In the genomic region with DNA sequence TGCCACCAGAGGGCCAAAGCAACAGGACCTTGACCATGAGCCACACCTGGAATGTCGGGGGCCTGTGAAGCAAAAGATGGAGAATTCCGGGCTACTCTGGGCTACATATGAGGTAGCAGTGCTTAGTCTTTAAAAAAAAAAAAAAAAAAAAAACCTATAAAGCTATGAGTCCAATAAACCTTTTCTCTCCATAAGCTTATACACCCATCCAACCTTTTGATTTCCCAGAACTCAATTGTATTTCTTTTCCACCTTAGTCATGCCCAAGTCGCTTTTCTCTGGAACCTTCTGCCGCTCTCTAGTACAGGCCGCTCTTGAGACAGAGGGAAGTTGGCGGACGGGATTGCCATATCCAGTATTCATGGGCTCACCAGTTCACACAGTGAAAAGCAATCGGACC, we compare ENCODE assay signal across 9 mouse cellular contexts. TPM values are rescaled to one million over a fixed set of nuclear protein-coding genes. Genes with fewer than 3 reads are reported as not detected.
DNase-seq lines count a peak whose midpoint lies in the region; ATAC-seq and TF ChIP-seq lines count a peak whose summit lies in the region.
"Had no signal": no experiment of that assay in that cellular context is flagged by ENCODE, and none has a peak within 500 bp of the region (broad histone marks: within the 10 kb centered on the region; RNA-seq: fewer than 3 reads in every experiment).

No protein-coding gene starts in this region.

- TF ChIP-seq POLR2A in heart, adult 2 months (IDR thresholded peaks at IDR 0.05; ENCODE audit: insufficient read depth, low read depth, low read length) = no peak
- no peak for TF ChIP-seq POLR2A in testis, adult 2 months (IDR thresholded peaks at IDR 0.05; ENCODE audit: control insufficient read depth, low read depth, low read length)

- no peaks in the 10 kb centered on the region for H3K79me2 ChIP-seq in heart, adult 2 months (replicated peaks; ENCODE audit: control insufficient read depth, insufficient read depth, low read length)

- intact Hi-C loops in heart, adult 2 months (cut with DNase I) = no loop called here
- intact Hi-C loops in heart, postnatal 14 days (cut with DNase I) = no loop called here

- TF ChIP-seq EP300 in heart, adult 2 months (IDR thresholded peaks at IDR 0.05; ENCODE audit: insufficient read depth, low read depth, low read length) = no peak

- TF ChIP-seq CTCF in heart, adult 2 months (IDR thresholded peaks at IDR 0.05) = no peak
- TF ChIP-seq CTCF in testis, adult 2 months (IDR thresholded peaks at IDR 0.05; ENCODE audit: control insufficient read depth, insufficient read depth, insufficient replicate concordance, low read depth, low read length) = no peak

- WGBS in heart, adult 2 months = 76% methylated on average over 8 of the region's 8 CpGs
- 59% methylated on average over 8 of the region's 8 CpGs for WGBS in liver, embryonic 13.5 days (ENCODE audit: insufficient replicate concordance)

- H3K4me3 ChIP-seq in heart, adult 2 months = 0 out of 2 replicates have a peak overlapping the region, but pooled peaks have one; percentile 48
- H3K4me3 ChIP-seq in testis, adult 2 months (ENCODE audit: control insufficient read depth, low read depth, low read length) = peak overlapping the region; percentile 86
- peak overlapping the region; percentile 42; the same call in 1 of the 2 replicates for H3K4me3 ChIP-seq in liver, embryonic 13.5 days (replicated peaks)

- H3K27me3 ChIP-seq in heart, adult 2 months (ENCODE audit: control insufficient read depth, insufficient read depth, low read length) = no peaks in the 10 kb centered on the region
- H3K27me3 ChIP-seq in testis, adult 2 months (ENCODE audit: control insufficient read depth, insufficient read depth, low read length) = no peaks in the 10 kb centered on the region
- H3K27me3 ChIP-seq in liver, embryonic 13.5 days = peaks cover 50% of the 10 kb centered on the region

- H3K36me3 ChIP-seq in heart, adult 2 months (ENCODE audit: control insufficient read depth, insufficient read depth, low read length) = no peaks in the 10 kb centered on the region
- H3K36me3 ChIP-seq in testis, adult 2 months (ENCODE audit: control insufficient read depth, insufficient read depth, low read length) = no peaks in the 10 kb centered on the region; the same call in 1 of the 2 replicates
- H3K36me3 ChIP-seq in liver, embryonic 13.5 days = no peaks in the 10 kb centered on the region

- peak overlapping the region; percentile 59; the same call in 1 of the 2 replicates for H3K4me2 ChIP-seq in liver, embryonic 13.5 days

- H3K9me3 ChIP-seq in liver, embryonic 13.5 days (replicated peaks) = no peaks in the 10 kb centered on the region

- no peak for ATAC-seq in liver, embryonic 13.5 days (ENCODE audit: low read depth)

- no peak overlapping the region for H3K27ac ChIP-seq in heart, adult 2 months
- H3K27ac ChIP-seq in testis, adult 2 months (ENCODE audit: control insufficient read depth, insufficient read depth, low read depth, low read length) = peak overlapping the region; percentile 75
- no peak overlapping the region for H3K27ac ChIP-seq in liver, embryonic 13.5 days

- peaks cover 1% of the 10 kb centered on the region for H3K4me1 ChIP-seq in heart, adult 2 months (ENCODE audit: control insufficient read depth, insufficient read depth, low read length)
- H3K4me1 ChIP-seq in testis, adult 2 months (ENCODE audit: control insufficient read depth, insufficient read depth, low read length) = peaks cover 11% of the 10 kb centered on the region
- peaks cover 13% of the 10 kb centered on the region for H3K4me1 ChIP-seq in liver, embryonic 13.5 days (replicated peaks)

- no peak for DNase-seq in heart, adult 2 months
- DNase-seq in heart, postnatal 14 days = no peak
- DNase-seq in testis, postnatal 10 days (ENCODE audit: low spot score) = no peak
- DNase-seq in liver, embryonic 13.5 days = no peak
- no peak for DNase-seq in right cerebral cortex, postnatal 10 days (ENCODE audit: low spot score in 2 of 2)
- DNase-seq in frontal cortex, adult 2 months (ENCODE audit: extremely low spot score in 1 of 2, low spot score in 1 of 2) = no peak
- no peak for DNase-seq in left cerebral cortex, adult 9 months (ENCODE audit: low spot score in 2 of 2)

- H3K9ac ChIP-seq in heart, adult 2 months (ENCODE audit: low read depth, low read length) = no peak overlapping the region
- H3K9ac ChIP-seq in liver, embryonic 13.5 days = no peak overlapping the region

RNA-seq across cellular contexts. Expression of a gene that starts 1.1 kb away (rescaled TPM):
- total RNA-seq in heart, adult 2 months (2021) = under 1 TPM in 1 of 2 experiments, not detected in 1; 0.16 TPM
- 0.38 TPM in 1 of 2 replicates, not detected in the other for polyA plus RNA-seq in heart, adult 2 months (2012; rRNA removed)
- under 1 TPM; 0.39 to 0.50 TPM for total RNA-seq in heart, postnatal 14 days (2021)
- 22.7 and 23.3 TPM in 2 replicates for polyA plus RNA-seq in testis, adult 2 months (2012; rRNA removed)
- 0.06 and 0.18 TPM in 2 replicates for polyA plus RNA-seq in liver, embryonic 13.5 days (2015; fragmentation: Nextera tagmentation; extraction: Ambion mirVana)
- polyA plus RNA-seq in frontal cortex, adult 2 months (2012; rRNA removed) = 4.4 and 4.9 TPM in 2 replicates
- polyA plus RNA-seq: erythroblast, embryonic 14.5 days had no signal

RNA-seq across cellular contexts. Expression of a gene that starts 32.5 kb away (rescaled TPM):
- 10 to 100 TPM; 17.2 to 18.4 TPM for total RNA-seq in heart, adult 2 months (2021)
- 17.6 and 18.2 TPM in 2 replicates for polyA plus RNA-seq in heart, adult 2 months (2012; rRNA removed)
- 10 to 100 TPM; 19.0 to 19.1 TPM for total RNA-seq in heart, postnatal 14 days (2021)
- 19.3 and 23.4 TPM in 2 replicates for polyA plus RNA-seq in testis, adult 2 months (2012; rRNA removed)
- polyA plus RNA-seq in liver, embryonic 13.5 days (2015; fragmentation: Nextera tagmentation; extraction: Ambion mirVana) = 8.6 and 9.4 TPM in 2 replicates
- 27.6 and 29.9 TPM in 2 replicates for polyA plus RNA-seq in frontal cortex, adult 2 months (2012; rRNA removed)

RNA-seq across cellular contexts. Expression of a gene that starts 40.6 kb away (rescaled TPM):
- total RNA-seq in heart, adult 2 months (2021) = 10 to 100 TPM; 39.4 to 40.5 TPM
- polyA plus RNA-seq in heart, adult 2 months (2012; rRNA removed) = 7.3 and 14.3 TPM in 2 replicates
- 10 to 100 TPM; 38.0 to 43.4 TPM for total RNA-seq in heart, postnatal 14 days (2021)
- 9.3 and 9.8 TPM in 2 replicates for polyA plus RNA-seq in testis, adult 2 months (2012; rRNA removed)
- polyA plus RNA-seq in liver, embryonic 13.5 days (2015; fragmentation: Nextera tagmentation; extraction: Ambion mirVana) = 36.4 and 41.5 TPM in 2 replicates
- 30.8 and 33.6 TPM in 2 replicates for polyA plus RNA-seq in frontal cortex, adult 2 months (2012; rRNA removed)

RNA-seq across cellular contexts. Expression of a gene that starts 49.1 kb away (rescaled TPM):
- not detected for total RNA-seq in heart, adult 2 months (2021)
- polyA plus RNA-seq in heart, adult 2 months (2012; rRNA removed) = 0.09 and 0.90 TPM in 2 replicates
- total RNA-seq in heart, postnatal 14 days (2021) = under 1 TPM in 1 of 2 experiments, not detected in 1; 0.12 TPM
- 261 and 281 TPM in 2 replicates for polyA plus RNA-seq in testis, adult 2 months (2012; rRNA removed)
- polyA plus RNA-seq in liver, embryonic 13.5 days (2015; fragmentation: Nextera tagmentation; extraction: Ambion mirVana) = not detected in 2 replicates
- polyA plus RNA-seq in frontal cortex, adult 2 months (2012; rRNA removed) = 2.0 and 2.1 TPM in 2 replicates
- polyA plus RNA-seq: erythroblast, embryonic 14.5 days had no signal
